Mouse (Mus musculus): ENCODE measurements around the gene Cyp2b13. TPM values are rescaled to one million over a fixed set of nuclear protein-coding genes. Genes with fewer than 3 reads are reported as not detected.

Cyp2b13 gene
- polyA plus RNA-seq, 1 experiment from 2014 or later = not detected

Other genes starting within 250 kb of the Cyp2b13 start
- gene Cyp2s1, start 244.6 kb upstream of the Cyp2b13 start, polyA plus RNA-seq (2014; fragmentation: Nextera tagmentation; extraction: Ambion mirVana) = 0.32 and 0.35 TPM in 2 replicates
- not detected in 2 replicates for gene Cyp2b10, start 163.9 kb upstream of the Cyp2b13 start, polyA plus RNA-seq (2014; fragmentation: Nextera tagmentation; extraction: Ambion mirVana)
- gene Cyp2b9, start 111.9 kb downstream of the Cyp2b13 start, polyA plus RNA-seq (2014; fragmentation: Nextera tagmentation; extraction: Ambion mirVana) = not detected in 2 replicates
- not detected in 2 replicates for gene Vmn1r184, start 198.8 kb downstream of the Cyp2b13 start, polyA plus RNA-seq (2014; fragmentation: Nextera tagmentation; extraction: Ambion mirVana)
- gene Cyp2a4, start 245.7 kb downstream of the Cyp2b13 start, polyA plus RNA-seq (2014; fragmentation: Nextera tagmentation; extraction: Ambion mirVana) = not detected in 2 replicates

Data from forebrain, embryonic 11.5 days (tissue).